Mouse (Mus musculus): ENCODE results near the gene Gm17019.
"Not testable (repeated sequence)": the region's sequence is repeated elsewhere in the genome, so short reads cannot be mapped to it uniquely, and the experiment has no call there.

Gene Gm17019

GRCm38 (mm10) chr5:15032898-15033297 is at the start of gene Gm17019:
Gm17019 (minus strand) TSS chr5:15032998.
- not testable (repeated sequence) for DNase-seq (ENCODE audit: low spot score in 2 of 2)

GRCm38 (mm10) chr5:15062385-15062715 is 29.6 kb upstream of the Gm17019 start:
- not testable (repeated sequence) for DNase-seq (ENCODE audit: low spot score in 2 of 2)

- DNase-seq (ENCODE audit: low spot score in 2 of 2) = not testable (repeated sequence)
Measured at GRCm38 (mm10) chr5:15061638-15062384, 29.0 kb upstream of the Gm17019 start.

GRCm38 (mm10) chr5:15054151-15055025 is 21.6 kb upstream of the Gm17019 start:
- not testable (repeated sequence) for DNase-seq (ENCODE audit: low spot score in 2 of 2)

- not testable (repeated sequence) for DNase-seq (ENCODE audit: low spot score in 2 of 2)
Measured at GRCm38 (mm10) chr5:15053606-15053962, 20.8 kb upstream of the Gm17019 start.

GRCm38 (mm10) chr5:15052945-15053605 is 20.3 kb upstream of the Gm17019 start:
- DNase-seq (ENCODE audit: low spot score in 2 of 2) = not testable (repeated sequence)

- DNase-seq (ENCODE audit: low spot score in 2 of 2) = not testable (repeated sequence)
Measured at GRCm38 (mm10) chr5:15050807-15051206, 18.0 kb upstream of the Gm17019 start.

GRCm38 (mm10) chr5:15044830-15045767 is 12.3 kb upstream of the Gm17019 start:
- not testable (repeated sequence) for DNase-seq (ENCODE audit: low spot score in 2 of 2)

GRCm38 (mm10) chr5:15040784-15041183 is 8.0 kb upstream of the Gm17019 start:
- not testable (repeated sequence) for DNase-seq (ENCODE audit: low spot score in 2 of 2)

GRCm38 (mm10) chr5:15039984-15040383 is 7.2 kb upstream of the Gm17019 start:
- not testable (repeated sequence) for DNase-seq (ENCODE audit: low spot score in 2 of 2)

- DNase-seq (ENCODE audit: low spot score in 2 of 2) = not testable (repeated sequence)
Measured at GRCm38 (mm10) chr5:15024316-15024715, 8.5 kb downstream of the Gm17019 start.

GRCm38 (mm10) chr5:15020067-15020466 is 12.7 kb downstream of the Gm17019 start:
- DNase-seq (ENCODE audit: low spot score in 2 of 2) = not testable (repeated sequence)

- not testable (repeated sequence) for DNase-seq (ENCODE audit: low spot score in 2 of 2)
Measured at GRCm38 (mm10) chr5:15010639-15011582, 21.9 kb downstream of the Gm17019 start.

- not testable (repeated sequence) for DNase-seq (ENCODE audit: low spot score in 2 of 2)
Measured at GRCm38 (mm10) chr5:15006907-15007306, 25.9 kb downstream of the Gm17019 start.

- not testable (repeated sequence) for DNase-seq (ENCODE audit: low spot score in 2 of 2)
Measured at GRCm38 (mm10) chr5:15006288-15006687, 26.5 kb downstream of the Gm17019 start.

GRCm38 (mm10) chr5:15005584-15005983 is 27.2 kb downstream of the Gm17019 start:
- DNase-seq (ENCODE audit: low spot score in 2 of 2) = not testable (repeated sequence)

GRCm38 (mm10) chr5:15004569-15005562 is 27.9 kb downstream of the Gm17019 start:
- not testable (repeated sequence) for DNase-seq (ENCODE audit: low spot score in 2 of 2)

GRCm38 (mm10) chr5:14998077-14998476 is 34.7 kb downstream of the Gm17019 start:
- DNase-seq (ENCODE audit: low spot score in 2 of 2) = not testable (repeated sequence)

Measured in right cerebral cortex, adult 2 months (tissue).